Mouse (Mus musculus) 416B (cell line): ENCODE measurements around the gene Pgpep1l.
A peak's percentile ranks its signal among the peaks of the same experiment; 100 is the strongest.

Experiments used
- DNase-seq: peaks from one replicate; pipeline ENCODE4 v3.0.0; 2011; ENCODE audit warnings: low read depth

Pgpep1l gene

GRCm38 (mm10) chr7:68213842-68214241, 50.2 kb downstream of the Pgpep1l start:
- no peak for DNase-seq

GRCm38 (mm10) chr7:68211883-68212282, 52.1 kb downstream of the Pgpep1l start:
- DNase-seq: no peak

GRCm38 (mm10) chr7:68210417-68210816, 53.6 kb downstream of the Pgpep1l start:
- DNase-seq: peak; percentile 46

GRCm38 (mm10) chr7:68209039-68209438, 55.0 kb downstream of the Pgpep1l start:
- DNase-seq: no peak

GRCm38 (mm10) chr7:68205776-68206427, 58.1 kb downstream of the Pgpep1l start:
- no peak for DNase-seq

- DNase-seq: no peak
These were observed 64.4 kb downstream of the Pgpep1l start for GRCm38 (mm10) chr7:68199609-68200008.

- DNase-seq: peak; percentile 87
These were observed 69.9 kb downstream of the Pgpep1l start for GRCm38 (mm10) chr7:68193958-68194695.

- DNase-seq: no peak
These were observed 74.2 kb downstream of the Pgpep1l start for GRCm38 (mm10) chr7:68189691-68190456.

GRCm38 (mm10) chr7:68189211-68189610, 74.8 kb downstream of the Pgpep1l start:
- DNase-seq: peak; percentile 97
